Mouse (Mus musculus): ENCODE data around the gene Apof. TPM values are rescaled to one million over a fixed set of nuclear protein-coding genes. Genes with fewer than 3 reads are reported as not detected.
"Not testable (repeated sequence)": the region's sequence is repeated elsewhere in the genome, so short reads cannot be mapped to it uniquely, and the experiment has no call there.

The Apof gene
- polyA plus RNA-seq, 1 experiment from 2014 or later, result not detected

DNA sequence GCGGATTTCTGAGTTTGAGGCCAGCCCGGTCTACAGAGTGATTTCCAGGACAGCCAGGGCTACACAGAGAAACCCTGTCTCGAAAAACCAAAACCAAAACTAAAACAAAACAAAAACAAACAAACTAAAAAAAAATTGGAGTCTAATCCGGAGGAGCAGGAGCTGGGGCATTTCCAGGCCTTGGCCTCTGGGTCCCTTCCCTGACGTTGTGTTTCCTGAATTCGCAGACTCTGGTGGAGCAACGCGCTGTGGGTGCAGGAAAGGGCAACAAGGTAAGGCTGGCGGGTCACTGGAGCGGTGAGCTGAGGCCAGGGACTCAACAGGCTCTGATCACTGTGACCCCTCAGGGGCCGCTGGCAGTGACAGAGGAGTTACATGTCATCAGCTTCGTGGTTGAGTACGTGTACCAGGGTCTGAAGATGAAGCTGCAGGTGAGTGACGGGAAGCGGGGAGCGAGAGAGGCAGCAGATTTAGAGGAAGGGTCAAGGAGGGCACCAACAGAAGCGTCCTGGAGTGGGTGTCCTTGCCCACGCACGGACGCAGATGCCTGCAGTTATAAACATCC is 14.5 kb downstream of the Apof start:
- ATAC-seq (ENCODE audit: low FRiP score), result no peak
- H3K9ac ChIP-seq, result no peak overlapping the region
- H3K36me3 ChIP-seq, result peaks cover 95% of the 10 kb centered on the region
- H3K4me2 ChIP-seq, result no peak overlapping the region
- no peaks in the 10 kb centered on the region for H3K4me1 ChIP-seq (replicated peaks)
- no peak overlapping the region for H3K27ac ChIP-seq
- H3K9me3 ChIP-seq, result no peaks in the 10 kb centered on the region
- 92% methylated on average over 20 of the region's 20 CpGs for WGBS
- no peak overlapping the region for H3K4me3 ChIP-seq
- H3K27me3 ChIP-seq, result no peaks in the 10 kb centered on the region

DNA sequence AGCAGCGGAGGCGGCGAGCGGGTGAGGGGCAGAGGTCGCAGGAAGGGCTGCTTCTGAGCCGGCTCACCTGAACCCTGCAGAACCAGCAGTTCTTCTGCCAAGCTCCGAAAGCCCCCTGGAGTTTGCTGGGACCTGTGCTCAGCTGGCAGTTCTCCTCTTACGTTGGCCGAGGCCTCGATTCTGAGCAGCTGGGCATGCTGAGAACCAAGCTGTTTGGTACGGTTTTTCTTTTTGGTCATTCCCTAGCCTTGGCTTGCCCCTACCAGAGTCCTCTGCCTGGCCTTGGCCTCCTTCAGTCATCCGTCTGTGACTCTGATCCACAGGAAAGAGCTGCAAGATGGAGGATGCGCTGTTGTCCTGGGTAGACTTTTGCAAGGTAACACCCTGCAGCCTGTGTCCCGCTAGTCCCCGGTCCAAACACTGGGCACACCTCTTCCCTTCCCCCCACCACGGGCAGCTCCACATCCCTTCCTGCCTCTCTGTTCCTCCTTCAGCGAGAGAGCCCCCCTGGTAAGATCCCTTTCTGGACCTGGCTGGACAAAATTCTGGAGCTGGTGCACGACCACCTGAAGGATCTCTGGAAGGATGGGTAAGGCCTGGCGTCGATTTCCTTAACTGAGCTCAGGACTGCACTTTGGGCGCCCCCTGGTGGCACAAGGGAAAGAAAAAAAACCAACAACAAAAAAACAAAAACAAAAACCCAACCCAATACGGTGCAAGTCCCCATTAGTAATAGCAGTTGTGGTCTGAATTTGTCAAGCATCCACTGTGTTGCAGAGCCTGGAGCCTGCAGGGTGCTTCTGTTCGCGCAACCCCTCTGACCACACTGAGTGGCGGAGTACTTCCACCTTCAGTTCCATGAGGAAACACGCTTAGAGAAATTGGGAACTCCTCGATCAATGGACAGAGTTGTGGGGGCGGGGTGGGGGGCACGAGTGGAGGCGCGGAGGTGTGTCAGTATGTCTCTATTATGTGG is 15.4 kb downstream of the Apof start:
- peaks cover 93% of the 10 kb centered on the region for H3K36me3 ChIP-seq
- H3K4me3 ChIP-seq, result no peak overlapping the region
- no peaks in the 10 kb centered on the region for H3K27me3 ChIP-seq
- H3K9ac ChIP-seq, result no peak overlapping the region
- no peaks in the 10 kb centered on the region for H3K4me1 ChIP-seq (replicated peaks)
- no peak for ATAC-seq (ENCODE audit: low FRiP score)
- no peak overlapping the region for H3K27ac ChIP-seq
- H3K9me3 ChIP-seq, result no peaks in the 10 kb centered on the region
- 67% methylated on average over 31 of the region's 31 CpGs for WGBS
- H3K4me2 ChIP-seq, result no peak overlapping the region

DNA sequence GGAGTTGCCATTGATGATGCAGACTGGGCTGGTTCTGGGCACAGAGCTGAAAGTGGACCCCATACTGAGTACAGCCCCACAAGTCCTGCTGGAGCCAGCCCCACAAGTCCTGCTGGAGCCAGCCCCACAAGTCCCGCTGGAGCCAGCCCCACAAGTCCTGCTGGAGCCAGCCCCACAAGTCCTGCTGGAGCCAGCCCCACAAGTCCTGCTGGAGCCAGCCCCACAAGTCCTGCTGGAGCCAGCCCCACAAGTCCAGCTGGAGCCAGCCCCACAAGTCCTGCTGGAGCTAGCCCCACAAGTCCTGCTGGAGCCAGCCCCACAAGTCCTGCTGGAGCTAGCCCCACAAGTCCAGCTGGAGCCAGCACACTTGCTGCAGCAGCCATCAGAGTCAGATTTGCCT is 22.1 kb downstream of the Apof start:
- 69% methylated on average over 1 of the region's 1 CpGs for WGBS
- not testable (repeated sequence) for H3K4me3 ChIP-seq; H3K27ac ChIP-seq; H3K9ac ChIP-seq; H3K4me2 ChIP-seq; H3K9me3 ChIP-seq; H3K27me3 ChIP-seq; H3K4me1 ChIP-seq (replicated peaks); ATAC-seq (ENCODE audit: low FRiP score)
- peaks cover 67% of the 10 kb centered on the region for H3K36me3 ChIP-seq

DNA sequence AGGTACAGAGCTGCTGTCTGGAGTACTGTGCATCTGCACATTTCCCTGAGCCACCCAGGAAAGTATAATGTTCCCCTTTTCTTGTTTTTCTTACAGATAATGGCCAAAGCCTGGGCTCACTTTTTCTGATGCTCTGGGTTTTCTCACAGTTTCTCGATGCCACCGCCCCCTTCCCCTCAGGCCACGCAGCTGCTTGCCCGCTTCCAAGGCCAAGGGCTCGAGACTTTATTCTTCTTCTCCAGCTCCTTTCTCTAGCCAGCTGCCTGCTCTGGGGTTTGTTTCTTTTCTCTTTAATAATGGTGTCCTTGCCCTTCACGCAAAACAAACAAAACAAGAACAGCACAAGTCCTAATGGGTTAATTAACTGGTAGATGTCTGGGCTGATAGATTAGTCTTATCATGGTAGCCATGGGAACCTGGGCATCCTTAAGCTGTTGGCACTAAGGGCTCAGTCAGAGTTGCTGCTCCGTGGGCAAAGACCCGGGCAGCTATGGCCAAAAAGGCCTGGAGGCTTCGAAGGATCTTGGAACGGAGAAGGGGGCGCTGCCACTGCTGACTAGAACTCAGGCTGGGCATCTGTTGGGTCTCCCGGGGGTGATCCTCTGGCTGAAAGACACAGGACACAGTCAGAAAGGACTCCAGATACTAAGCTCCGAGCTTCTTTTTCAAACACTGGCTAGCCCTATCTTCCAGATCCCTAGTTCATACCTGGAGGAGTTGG is 28.1 kb downstream of the Apof start:
- Histone ChIP-seq H3K27me3 (no peaks in the 10 kb centered on the region), H3K4me2 (no peak overlapping the region), H3K27ac (no peak overlapping the region), H3K4me1 (replicated peaks) (peaks cover 13% of the 10 kb centered on the region), H3K9me3 (no peaks in the 10 kb centered on the region), H3K4me3 (no peak overlapping the region), H3K36me3 (peaks cover 18% of the 10 kb centered on the region), H3K9ac (0 out of 2 replicates have a peak overlapping the region, but pooled peaks have one; percentile 2)
- 63% methylated on average over 13 of the region's 13 CpGs for WGBS
- ATAC-seq (ENCODE audit: low FRiP score), result no peak

DNA sequence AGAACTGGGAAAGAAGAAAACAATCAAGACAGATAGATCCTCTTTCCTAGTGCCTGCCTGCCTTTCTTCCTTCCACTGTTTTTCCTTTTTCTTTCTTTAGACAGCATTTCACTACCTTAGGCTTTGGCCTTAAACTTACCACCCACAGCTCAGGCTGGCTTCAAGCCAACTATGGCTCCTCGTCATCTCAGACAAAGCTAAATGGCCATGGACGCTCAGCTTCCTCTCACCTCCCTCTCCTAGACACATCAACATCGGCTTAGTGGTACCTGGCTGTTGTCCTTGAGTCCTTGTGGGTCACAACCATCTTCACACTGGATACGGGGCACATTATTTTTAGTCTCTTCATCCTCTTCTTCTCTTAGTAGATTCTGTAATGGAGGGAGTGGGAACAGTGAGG is 28.8 kb downstream of the Apof start:
- Histone ChIP-seq H3K9me3 (no peaks in the 10 kb centered on the region), H3K9ac (no peak overlapping the region), H3K4me1 (replicated peaks) (peaks cover 16% of the 10 kb centered on the region), H3K27me3 (no peaks in the 10 kb centered on the region), H3K36me3 (peaks cover 11% of the 10 kb centered on the region), H3K4me3 (no peak overlapping the region), H3K4me2 (no peak overlapping the region), H3K27ac (no peak overlapping the region)
- ATAC-seq (ENCODE audit: low FRiP score), result no peak
- WGBS, result 78% methylated on average over 4 of the region's 4 CpGs

DNA sequence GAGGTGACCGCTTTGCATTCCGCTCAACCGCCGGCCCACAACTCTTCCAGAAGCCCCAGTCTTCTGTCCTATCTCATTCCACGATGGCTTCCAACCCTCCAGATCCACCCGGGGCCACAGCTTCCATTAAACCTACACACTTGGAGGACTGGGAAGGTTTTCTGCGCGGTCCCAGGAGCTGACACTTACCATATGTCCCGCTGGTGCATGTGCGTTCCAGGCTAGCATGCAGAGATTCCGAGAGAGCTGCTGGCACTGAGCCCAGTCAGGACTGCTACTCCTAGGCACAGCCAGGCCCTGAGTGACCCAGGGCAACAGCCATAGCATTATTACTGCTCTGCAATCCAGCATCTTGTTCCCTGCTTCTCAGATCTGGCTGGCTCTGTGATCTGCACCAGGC is 29.2 kb downstream of the Apof start:
- no peak overlapping the region for H3K27ac ChIP-seq
- no peak for ATAC-seq (ENCODE audit: low FRiP score)
- peaks cover 7% of the 10 kb centered on the region for H3K36me3 ChIP-seq
- no peak overlapping the region; the same call in 1 of the 2 replicates for H3K9ac ChIP-seq
- H3K4me2 ChIP-seq, result no peak overlapping the region
- peaks cover 20% of the 10 kb centered on the region for H3K4me1 ChIP-seq (replicated peaks)
- 74% methylated on average over 11 of the region's 11 CpGs for whole genome bisulfite sequencing
- no peaks in the 10 kb centered on the region for H3K9me3 ChIP-seq
- no peak overlapping the region for H3K4me3 ChIP-seq
- no peaks in the 10 kb centered on the region for H3K27me3 ChIP-seq

DNA sequence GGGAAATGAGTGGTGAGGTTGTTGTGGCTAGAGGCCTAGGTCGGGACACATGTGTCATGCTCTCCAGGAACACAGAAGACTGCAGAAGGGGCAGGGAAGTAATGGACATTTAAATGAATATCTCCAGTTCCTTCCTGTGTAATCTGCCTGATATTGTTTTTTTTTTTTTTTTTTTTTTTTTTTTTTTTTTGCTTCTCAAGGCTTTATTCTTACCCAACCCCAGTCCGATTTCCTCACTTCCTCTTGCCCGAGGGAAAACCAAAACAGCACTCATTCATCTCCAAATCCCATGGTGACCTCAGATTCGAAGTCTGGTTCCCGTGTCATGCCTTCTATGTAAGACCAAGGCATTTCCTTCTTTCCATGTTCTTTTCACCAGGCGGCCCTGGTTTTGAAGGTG is 29.8 kb downstream of the Apof start:
- Histone ChIP-seq H3K27me3 (no peaks in the 10 kb centered on the region), H3K4me2 (no peak overlapping the region), H3K9ac (no peak overlapping the region; the same call in 1 of the 2 replicates), H3K9me3 (no peaks in the 10 kb centered on the region), H3K4me1 (replicated peaks) (peaks cover 20% of the 10 kb centered on the region), H3K4me3 (no peak overlapping the region), H3K27ac (no peak overlapping the region), H3K36me3 (peaks cover 3% of the 10 kb centered on the region; the same call in 1 of the 2 replicates)
- no peak for ATAC-seq (ENCODE audit: low FRiP score)
- 81% methylated on average over 6 of the region's 6 CpGs for WGBS

DNA sequence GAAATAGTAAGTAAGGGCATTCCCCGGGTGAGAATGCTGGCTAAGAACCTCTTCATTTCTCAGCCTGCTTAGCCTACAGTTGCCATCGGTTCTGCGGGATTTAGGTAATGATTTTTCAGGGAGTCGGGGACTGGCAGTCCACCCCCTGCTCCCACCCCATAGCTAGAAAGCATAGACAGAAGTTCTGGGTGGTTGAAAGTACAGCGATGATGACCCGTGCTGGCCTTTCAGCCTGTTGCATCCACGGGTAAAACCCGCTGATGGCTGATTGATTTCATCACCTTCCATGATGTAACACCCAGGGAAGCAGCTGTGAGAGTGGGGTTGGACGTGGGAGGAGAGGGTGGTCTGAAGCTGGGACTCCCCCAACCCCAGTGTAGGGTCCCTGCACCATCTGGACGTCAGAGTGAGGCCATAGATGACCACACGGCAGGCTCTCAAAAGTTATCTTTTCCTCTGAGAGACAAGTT is 30.3 kb downstream of the Apof start, which contains the start of gene Il23a:
Gene Il23a (minus strand): TSS at position 51 of the 470 bp plus-strand sequence.
- no peak for ATAC-seq (ENCODE audit: low FRiP score)
- Histone ChIP-seq H3K36me3 (no peaks in the 10 kb centered on the region), H3K27me3 (no peaks in the 10 kb centered on the region), H3K4me3 (no peak within 1 kb of the TSS), H3K9me3 (no peaks in the 10 kb centered on the region), H3K9ac (no peak within 1 kb of the TSS; the same call in 1 of the 2 replicates), H3K4me1 (replicated peaks) (peaks cover 21% of the 10 kb centered on the region), H3K4me2 (no peak within 1 kb of the TSS), H3K27ac (no peak within 1 kb of the TSS)
- WGBS, result 82% methylated on average over 11 of the region's 11 CpGs

DNA sequence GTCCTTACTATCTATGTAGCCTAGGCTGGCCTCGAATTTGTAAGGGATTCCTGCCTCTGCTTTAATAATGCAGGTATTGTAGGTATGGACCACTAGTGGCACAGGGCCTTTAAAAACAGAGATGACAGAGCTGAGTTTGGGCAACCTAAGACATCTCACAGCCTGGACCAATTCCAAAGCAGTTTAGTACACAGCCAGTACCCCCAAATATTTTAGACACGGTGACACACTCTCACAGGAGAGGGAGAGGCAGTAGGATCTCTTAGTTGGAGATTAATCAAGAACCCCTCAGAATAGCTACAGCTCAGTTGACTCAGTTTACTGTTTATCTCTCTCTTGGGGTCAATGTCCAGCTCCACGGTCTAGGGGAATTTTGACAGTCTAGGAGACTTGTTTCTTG is 33.9 kb downstream of the Apof start:
- H3K9me3 ChIP-seq, result no peaks in the 10 kb centered on the region
- peak overlapping the region; percentile 62 for H3K4me2 ChIP-seq
- peaks cover 6% of the 10 kb centered on the region; the same call in 1 of the 2 replicates for H3K36me3 ChIP-seq
- peaks cover 20% of the 10 kb centered on the region for H3K4me1 ChIP-seq (replicated peaks)
- H3K27me3 ChIP-seq, result no peaks in the 10 kb centered on the region
- peak overlapping the region; percentile 55 for H3K4me3 ChIP-seq
- 41% methylated on average over 3 of the region's 3 CpGs for WGBS
- peak overlapping the region; percentile 97 for H3K27ac ChIP-seq
- H3K9ac ChIP-seq, result peak overlapping the region; percentile 78
- no peak for ATAC-seq (ENCODE audit: low FRiP score)

DNA sequence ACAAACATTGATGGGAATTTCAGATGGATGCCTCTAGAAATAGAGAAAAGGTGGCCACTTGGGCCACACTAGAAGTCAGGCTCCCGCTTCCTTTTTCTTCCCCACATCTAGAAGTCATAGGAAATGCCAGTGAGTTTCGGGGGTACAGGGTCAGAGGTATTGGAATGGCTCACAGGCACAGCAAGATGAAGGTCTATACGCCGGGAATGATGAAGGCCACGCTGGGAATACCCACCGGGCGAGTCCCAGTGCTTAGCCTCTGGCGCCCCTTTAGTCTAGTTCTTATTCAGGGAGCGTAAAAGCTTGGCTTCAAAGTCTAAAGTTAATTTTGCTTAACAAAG is 34.3 kb downstream of the Apof start:
- Histone ChIP-seq H3K9me3 (no peaks in the 10 kb centered on the region), H3K36me3 (peaks cover 6% of the 10 kb centered on the region; the same call in 1 of the 2 replicates), H3K9ac (peak overlapping the region; percentile 78), H3K4me3 (peak overlapping the region; percentile 55), H3K4me1 (replicated peaks) (peaks cover 19% of the 10 kb centered on the region), H3K27ac (peak overlapping the region; percentile 97), H3K4me2 (peak overlapping the region; percentile 62), H3K27me3 (no peaks in the 10 kb centered on the region)
- ATAC-seq (ENCODE audit: low FRiP score), result peak; percentile 49
- WGBS, result 0% methylated on average over 9 of the region's 9 CpGs

DNA sequence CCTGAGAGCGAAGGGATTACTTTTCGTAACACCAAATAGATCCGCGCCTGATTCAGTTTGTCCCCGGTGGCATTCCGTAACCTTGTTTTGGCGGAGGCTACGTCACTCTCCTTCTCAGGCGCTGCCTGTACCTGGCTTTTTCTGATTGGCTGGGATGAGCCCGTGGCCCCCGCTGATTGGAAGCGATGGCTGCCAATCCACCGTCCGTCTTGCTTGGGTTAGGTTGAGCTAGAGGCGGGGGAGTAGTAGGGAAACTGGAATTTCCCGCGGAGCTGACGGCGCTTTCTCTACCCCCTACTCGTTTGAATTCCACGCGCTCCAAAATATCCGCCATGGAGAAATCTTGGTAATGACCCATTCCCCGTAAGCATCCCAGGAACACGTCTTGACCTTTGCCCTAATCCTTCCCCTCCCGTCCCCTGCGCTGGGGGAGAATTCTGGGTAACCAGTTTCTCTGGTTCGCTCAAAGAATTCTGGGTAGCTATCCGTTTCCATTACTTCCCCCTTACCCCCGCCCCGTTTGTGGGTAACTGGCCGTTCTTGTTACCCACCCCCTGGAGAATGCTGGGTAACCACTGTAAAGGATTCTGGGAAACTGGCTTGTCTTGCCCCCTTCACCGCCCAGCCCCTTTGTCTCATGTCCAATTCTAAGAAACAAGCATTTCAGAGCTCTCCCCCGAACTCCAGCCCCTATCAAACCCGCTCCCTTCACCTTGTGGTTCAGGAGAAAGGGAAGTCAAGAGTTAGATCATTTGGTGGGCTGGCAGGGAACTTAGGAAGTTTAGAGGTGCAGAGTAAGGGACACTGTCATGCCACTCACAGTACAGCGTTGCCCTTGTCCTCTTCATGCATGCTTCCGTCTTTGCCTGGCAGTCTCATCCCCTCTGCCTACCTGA is 34.9 kb downstream of the Apof start, which contains the start of gene Pan2:
Gene Pan2 (plus strand): TSS at position 210 of the 896 bp plus-strand sequence.
- WGBS, result 1% methylated on average over 37 of the region's 37 CpGs
- Histone ChIP-seq H3K36me3 (peaks cover 12% of the 10 kb centered on the region), H3K27me3 (no peaks in the 10 kb centered on the region), H3K4me1 (replicated peaks) (peaks cover 19% of the 10 kb centered on the region), H3K4me3 (peak within 1 kb of the TSS; percentile 55), H3K9ac (peak within 1 kb of the TSS; percentile 78), H3K4me2 (peak within 1 kb of the TSS; percentile 77), H3K27ac (peak within 1 kb of the TSS; percentile 97), H3K9me3 (no peaks in the 10 kb centered on the region)
- peak; percentile 98 for ATAC-seq (ENCODE audit: low FRiP score)
